Mouse (Mus musculus) erythroblast, embryonic 14.5 days (primary cell): ENCODE data around the gene Magoh.

Experiments used
- GATA1 ChIP-seq: IDR thresholded peaks from 2 replicates; pipeline ENCODE4 v1.6.1; 2012; ENCODE audit warnings: low read length, inconsistent platforms, mixed read lengths
- TAL1 ChIP-seq: IDR thresholded peaks from 3 replicates; pipeline ENCODE4 v1.6.1; 2012; ENCODE audit warnings: low read length, inconsistent platforms, mixed read lengths

- TF ChIP-seq GATA1 (no peak), TAL1 (no peak)
Measured at GRCm38 (mm10) chr4:107848546-107848945, 31.0 kb upstream of the Magoh start.
